Mouse (Mus musculus) limb, embryonic 12.5 days (tissue): Measurements from ENCODE around the gene Dbnl. TPM values are rescaled to one million over a fixed set of nuclear protein-coding genes. Genes with fewer than 3 reads are reported as not detected.

Experiments
- ATAC-seq: fragments of 200-750 bp; cut with Nextera tagmentation; 2 replicates; pipeline ENCODE4 v1.8.0; 2017; ENCODE audit warnings: low read depth, moderate TSS enrichment; ENCODE audit not compliant: insufficient number of reproducible peaks, insufficient read depth, low FRiP score, low TSS enrichment
- H3K27ac ChIP-seq: fragments of 300-500 bp; sonication (generic); 2 replicates; pipeline ENCODE4 v1.5.1; 2016; ENCODE audit warnings: mild to moderate bottlenecking, moderate library complexity
- H3K27me3 ChIP-seq: fragments of 300-500 bp; sonication (generic); 2 replicates; pipeline ENCODE4 v1.6.1; 2016; ENCODE audit warnings: mild to moderate bottlenecking, moderate library complexity
- H3K36me3 ChIP-seq: fragments of 300-500 bp; sonication (generic); 2 replicates; pipeline ENCODE4 v1.6.1; 2016; ENCODE audit warnings: mild to moderate bottlenecking, moderate library complexity
- H3K4me1 ChIP-seq: fragments of 300-500 bp; sonication (generic); replicated peaks from 2 replicates; pipeline ENCODE4 v1.6.1; 2016
- H3K4me2 ChIP-seq: fragments of 300-500 bp; sonication (generic); 2 replicates; pipeline ENCODE4 v1.6.1; 2016; ENCODE audit warnings: mild to moderate bottlenecking, moderate library complexity
- H3K4me3 ChIP-seq: fragments of 300-500 bp; sonication (generic); replicated peaks from 2 replicates; pipeline ENCODE4 v1.5.1; 2016; ENCODE audit warnings: mild to moderate bottlenecking
- H3K9ac ChIP-seq: fragments of 300-500 bp; sonication (generic); replicated peaks from 2 replicates; pipeline ENCODE4 v1.6.1; 2016; ENCODE audit warnings: mild to moderate bottlenecking, moderate library complexity
- H3K9me3 ChIP-seq: fragments of 300-500 bp; sonication (generic); 2 replicates; pipeline ENCODE4 v1.6.1; 2016; ENCODE audit warnings: mild to moderate bottlenecking, moderate library complexity
- WGBS: fragments of 180-500 bp; shearing (Covaris S2); methylation state at CpG from one replicate; pipeline ENCODE4 v1.1.7; 2016; 5-methylcytosine and 5-hydroxymethylcytosine counted together
- polyA plus RNA-seq: library from polyadenylated mRNA; unstranded; fragments of >200 nt; fragmentation: Nextera tagmentation; extraction: Ambion mirVana; gene quantifications from 2 replicates; pipeline ENCODE4 v1.2.1, GENCODE M21; 2016

Dbnl gene
- polyA plus RNA-seq, 1 experiment from 2014 or later: 122 TPM

- H3K36me3 ChIP-seq: peaks cover under 1% of the 10 kb centered on the region; the same call in 1 of the 2 replicates
- peak overlapping the region; percentile 60 for H3K27ac ChIP-seq
- H3K27me3 ChIP-seq: no peaks in the 10 kb centered on the region
- 76% methylated on average over 7 of the region's 7 CpGs for WGBS
- H3K4me2 ChIP-seq: no peak overlapping the region
- ATAC-seq: no peak
- H3K9me3 ChIP-seq: no peaks in the 10 kb centered on the region
- no peak overlapping the region for H3K9ac ChIP-seq
- H3K4me3 ChIP-seq: no peak overlapping the region
- H3K4me1 ChIP-seq: peaks cover 12% of the 10 kb centered on the region; the same call in 1 of the 2 replicates
Observed at GRCm38 (mm10) chr11:5840346-5840745, 52.1 kb downstream of the Dbnl start.

DNA sequence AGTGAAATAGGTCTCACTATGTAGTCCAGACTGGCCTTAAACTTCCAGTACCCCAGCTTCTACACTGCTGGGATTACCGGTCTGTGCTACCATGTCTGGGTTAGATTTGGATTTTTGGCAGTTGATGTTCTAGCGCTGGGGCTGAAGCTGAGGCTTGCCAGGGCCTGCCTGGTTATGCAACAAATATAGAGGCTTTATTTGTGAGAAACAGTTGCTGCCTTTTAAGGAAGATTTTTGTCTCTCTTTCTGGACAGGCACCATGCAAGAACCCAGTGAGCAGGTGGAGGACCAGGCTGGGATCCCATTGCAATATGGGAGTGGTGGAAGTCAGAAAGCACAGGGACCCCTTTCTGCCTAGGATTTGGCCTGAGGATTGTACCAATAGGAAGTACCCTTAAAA, 53.5 kb downstream of the Dbnl start:
- Histone ChIP-seq H3K9me3 (no peaks in the 10 kb centered on the region), H3K4me3 (no peak overlapping the region), H3K27ac (no peak overlapping the region), H3K4me1 (peaks cover 12% of the 10 kb centered on the region; the same call in 1 of the 2 replicates), H3K9ac (no peak overlapping the region), H3K36me3 (no peaks in the 10 kb centered on the region), H3K4me2 (no peak overlapping the region), H3K27me3 (no peaks in the 10 kb centered on the region)
- no peak for ATAC-seq
- WGBS: 93% methylated on average over 2 of the region's 2 CpGs

DNA sequence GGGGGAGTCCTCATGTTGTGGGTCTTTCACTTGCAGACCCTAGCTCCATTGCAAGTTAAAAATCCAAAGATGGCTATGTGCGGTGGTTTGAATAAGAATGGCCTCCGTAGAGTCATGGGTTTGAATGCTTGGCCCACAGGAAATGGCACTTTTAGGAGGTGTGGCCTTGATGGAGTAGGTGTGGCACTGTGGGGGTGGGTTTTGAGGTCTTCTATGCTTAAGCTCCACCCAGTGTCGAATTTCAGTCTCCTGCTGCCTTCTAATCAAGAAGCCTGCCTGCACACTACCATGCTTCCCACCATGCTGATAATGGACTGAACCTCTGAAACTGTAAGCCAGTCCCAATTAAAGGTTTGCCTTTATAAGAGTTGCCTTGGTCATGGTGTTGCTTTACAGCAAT, 54.8 kb downstream of the Dbnl start:
- no peaks in the 10 kb centered on the region for H3K9me3 ChIP-seq
- H3K4me1 ChIP-seq: peaks cover 12% of the 10 kb centered on the region; the same call in 1 of the 2 replicates
- no peak for ATAC-seq
- no peaks in the 10 kb centered on the region for H3K36me3 ChIP-seq
- H3K4me2 ChIP-seq: no peak overlapping the region
- no peak overlapping the region for H3K4me3 ChIP-seq
- H3K27ac ChIP-seq: no peak overlapping the region
- H3K9ac ChIP-seq: no peak overlapping the region
- 74% methylated on average over 3 of the region's 3 CpGs for WGBS
- no peaks in the 10 kb centered on the region for H3K27me3 ChIP-seq

DNA sequence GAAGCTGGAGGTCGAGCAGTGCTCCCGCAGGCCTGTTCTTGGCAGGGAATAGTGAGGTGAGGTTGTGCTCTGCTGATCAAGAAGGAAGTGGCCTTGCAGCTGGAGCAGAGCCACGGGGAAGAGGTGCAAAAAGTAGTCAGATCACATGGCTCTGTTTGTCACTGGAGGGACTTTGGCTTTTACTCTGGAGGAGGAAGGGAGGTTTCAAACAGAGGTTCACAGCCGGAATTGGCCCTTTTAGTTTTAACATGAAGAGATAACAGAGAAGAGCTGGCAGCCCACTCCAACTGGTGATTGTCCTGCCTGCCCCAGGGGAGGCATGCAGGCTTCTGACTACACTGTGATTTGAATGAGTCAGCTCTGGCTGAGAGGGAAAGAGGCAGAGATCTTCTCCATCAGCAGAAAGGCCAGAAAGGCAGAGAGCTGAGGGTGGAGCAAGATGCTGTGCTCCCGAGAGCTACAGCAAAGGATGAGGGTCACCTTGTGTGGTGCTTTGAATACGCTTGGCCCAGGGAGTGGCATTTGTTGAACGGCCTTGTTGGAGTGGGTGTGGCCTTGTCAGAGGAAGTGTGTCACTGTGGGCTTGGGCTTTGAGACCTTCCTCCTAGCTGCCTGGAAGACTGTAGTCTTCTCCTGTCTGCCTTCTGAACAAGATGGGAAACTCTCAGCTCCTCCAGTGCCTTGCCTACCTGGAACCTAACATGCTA, 58.5 kb downstream of the Dbnl start:
- peaks cover 6% of the 10 kb centered on the region; the same call in 1 of the 2 replicates for H3K4me1 ChIP-seq
- ATAC-seq: no peak
- no peak overlapping the region for H3K9ac ChIP-seq
- 72% methylated on average over 7 of the region's 7 CpGs for WGBS
- no peaks in the 10 kb centered on the region for H3K36me3 ChIP-seq
- H3K27me3 ChIP-seq: no peaks in the 10 kb centered on the region
- H3K9me3 ChIP-seq: no peaks in the 10 kb centered on the region
- H3K27ac ChIP-seq: no peak overlapping the region
- H3K4me2 ChIP-seq: no peak overlapping the region
- no peak overlapping the region for H3K4me3 ChIP-seq

DNA sequence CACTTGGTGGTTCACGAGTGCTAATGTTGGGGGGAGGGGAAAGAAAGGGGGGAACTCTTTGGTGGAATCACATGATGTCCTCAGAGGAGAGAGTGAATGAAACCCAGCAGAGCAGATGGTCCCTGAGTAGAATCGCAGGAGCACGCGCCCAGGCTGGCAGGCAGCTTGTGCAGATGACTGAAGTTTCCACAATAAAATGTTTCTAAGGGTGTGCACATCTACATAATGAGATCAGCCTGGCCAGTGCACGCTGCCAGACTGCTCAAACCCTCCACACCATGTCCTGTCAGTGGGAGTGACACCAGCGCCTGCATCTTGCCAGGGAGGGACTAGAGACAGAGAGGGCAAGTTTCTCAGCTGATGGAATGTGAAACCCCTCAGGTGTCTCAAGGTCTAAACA, 60.5 kb downstream of the Dbnl start:
- Histone ChIP-seq H3K4me1 (peaks cover 6% of the 10 kb centered on the region; the same call in 1 of the 2 replicates), H3K4me3 (no peak overlapping the region), H3K9ac (no peak overlapping the region), H3K27ac (no peak overlapping the region), H3K36me3 (no peaks in the 10 kb centered on the region), H3K9me3 (no peaks in the 10 kb centered on the region), H3K4me2 (no peak overlapping the region), H3K27me3 (no peaks in the 10 kb centered on the region)
- ATAC-seq: no peak
- 53% methylated on average over 6 of the region's 6 CpGs for WGBS

DNA sequence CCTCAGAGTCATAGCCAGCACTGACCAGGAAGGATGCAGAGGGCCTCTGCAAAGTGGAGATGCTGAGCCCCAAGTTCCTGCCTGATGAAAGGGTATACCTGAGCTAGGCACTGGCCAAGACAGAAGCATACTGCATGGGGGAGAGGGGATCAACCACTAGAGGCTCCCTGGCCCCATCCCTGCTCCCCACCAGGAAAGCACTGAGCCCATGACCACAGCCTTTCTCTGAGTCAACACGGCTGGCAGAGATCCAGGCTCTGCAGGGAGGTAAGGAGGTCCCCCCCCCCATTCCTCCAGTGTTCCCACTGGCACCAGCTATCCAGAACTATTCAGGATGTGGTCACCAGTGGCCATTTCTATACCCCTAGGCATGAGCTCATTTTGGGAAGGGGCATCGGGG, 61.0 kb downstream of the Dbnl start:
- Histone ChIP-seq H3K36me3 (no peaks in the 10 kb centered on the region), H3K4me1 (peaks cover 6% of the 10 kb centered on the region; the same call in 1 of the 2 replicates), H3K4me2 (no peak overlapping the region), H3K27ac (no peak overlapping the region), H3K27me3 (no peaks in the 10 kb centered on the region), H3K9me3 (no peaks in the 10 kb centered on the region), H3K4me3 (no peak overlapping the region), H3K9ac (no peak overlapping the region)
- WGBS: 74% methylated on average over 2 of the region's 2 CpGs
- no peak; the same call in 1 of the 2 replicates for ATAC-seq

DNA sequence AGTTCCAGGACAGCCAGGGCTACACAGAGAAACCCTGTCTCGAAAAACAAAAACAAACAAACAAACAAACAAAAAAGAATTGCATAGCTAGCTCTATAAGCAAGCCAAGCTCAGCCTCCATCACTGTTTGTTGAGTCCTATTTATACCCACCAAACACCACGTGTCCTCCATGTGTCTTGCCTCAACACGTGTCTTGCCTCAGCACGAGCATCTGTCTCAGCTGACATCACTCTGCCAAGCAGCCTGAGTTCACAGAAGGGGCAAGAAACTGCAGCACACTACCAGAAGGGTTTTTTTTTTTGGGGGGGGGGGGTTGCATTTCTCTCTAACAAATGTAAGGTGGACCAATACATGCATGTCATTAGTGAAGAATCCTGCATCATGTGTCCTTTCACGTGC, 62.2 kb downstream of the Dbnl start:
- Histone ChIP-seq H3K9me3 (no peaks in the 10 kb centered on the region), H3K27me3 (no peaks in the 10 kb centered on the region), H3K9ac (no peak overlapping the region), H3K36me3 (no peaks in the 10 kb centered on the region), H3K4me3 (no peak overlapping the region), H3K4me2 (no peak overlapping the region), H3K27ac (no peak overlapping the region), H3K4me1 (peaks cover 6% of the 10 kb centered on the region; the same call in 1 of the 2 replicates)
- 54% methylated on average over 5 of the region's 5 CpGs for WGBS
- no peak for ATAC-seq

Other genes starting within 250 kb of the Dbnl start
- 30.1 and 33.0 TPM in 2 replicates for gene Ccdc117, start 246.3 kb upstream of the Dbnl start, polyA plus RNA-seq
- gene Ankrd36, start 218.8 kb upstream of the Dbnl start, polyA plus RNA-seq: not detected in 2 replicates
- 168 and 177 TPM in 2 replicates for gene Mrps24, start 72.8 kb upstream of the Dbnl start, polyA plus RNA-seq
- gene Urgcp, start 26.1 kb upstream of the Dbnl start, polyA plus RNA-seq: 24.6 and 25.7 TPM in 2 replicates
- 36.5 and 39.0 TPM in 2 replicates for gene Pgam2, start 15.2 kb downstream of the Dbnl start, polyA plus RNA-seq
- 9.0 and 10.0 TPM in 2 replicates for gene Polm, start 49.5 kb downstream of the Dbnl start, polyA plus RNA-seq
- gene Aebp1, start 73.5 kb downstream of the Dbnl start, polyA plus RNA-seq: 12.5 and 15.2 TPM in 2 replicates
- gene Pold2, start 89.8 kb downstream of the Dbnl start, polyA plus RNA-seq: 127 and 129 TPM in 2 replicates
- 1.3 and 2.4 TPM in 2 replicates for gene Myl7, start 110.3 kb downstream of the Dbnl start, polyA plus RNA-seq
- 0.78 and 0.90 TPM in 2 replicates for gene Gck, start 161.6 kb downstream of the Dbnl start, polyA plus RNA-seq
- 52.8 and 57.9 TPM in 2 replicates for gene Ykt6, start 167.2 kb downstream of the Dbnl start, polyA plus RNA-seq